Mouse (Mus musculus): ENCODE data around the gene Rpn1. TPM values are rescaled to one million over a fixed set of nuclear protein-coding genes. Genes with fewer than 3 reads are reported as not detected.

Gene Rpn1
- total RNA-seq (2023) = 100 to 1,000 TPM; 136 to 145 TPM

DNA sequence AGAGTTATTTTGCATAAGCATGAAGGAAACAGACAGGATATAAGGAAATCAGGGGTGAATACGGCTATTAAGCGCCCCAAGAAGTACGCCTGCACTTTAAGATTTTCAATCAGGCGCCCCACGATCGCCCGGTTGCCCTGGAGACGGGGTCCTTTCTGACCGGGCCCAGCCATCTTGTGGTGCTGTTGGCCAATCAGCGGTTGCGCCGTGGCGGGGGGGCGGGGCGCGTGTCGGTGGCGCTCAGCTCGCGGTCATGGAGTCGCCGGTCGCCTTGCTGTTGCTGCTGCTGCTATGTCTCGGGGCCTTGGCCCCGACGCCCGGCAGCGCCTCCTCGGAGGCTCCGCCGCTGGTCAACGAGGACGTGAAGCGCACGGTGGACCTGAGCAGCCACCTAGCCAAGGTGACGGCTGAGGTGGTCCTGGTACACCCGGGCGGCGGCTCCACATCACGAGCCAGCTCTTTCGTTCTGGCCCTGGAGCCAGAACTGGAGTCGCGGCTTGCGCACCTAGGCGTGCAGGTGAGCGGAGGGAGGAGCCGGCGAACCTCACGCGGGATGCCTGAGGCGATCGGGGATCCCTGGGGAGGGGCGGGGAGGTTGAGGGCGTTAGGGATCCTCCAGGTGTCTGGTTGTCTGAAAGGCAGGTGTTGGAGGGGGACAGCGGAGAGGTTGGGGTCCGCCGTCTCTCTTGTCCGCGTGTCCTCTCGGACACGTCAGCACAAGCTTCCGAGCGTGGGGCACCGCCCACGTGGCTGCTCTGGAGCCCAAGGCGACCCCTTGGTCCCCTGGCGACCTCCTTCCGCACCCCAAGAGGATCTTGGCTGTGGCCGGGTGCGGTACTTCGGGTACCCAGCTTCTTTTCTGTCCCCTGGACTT lies at the start of gene Rpn1:
TSS of gene Rpn1 (plus strand) at position 205 of the 874 bp plus-strand sequence.

DNA sequence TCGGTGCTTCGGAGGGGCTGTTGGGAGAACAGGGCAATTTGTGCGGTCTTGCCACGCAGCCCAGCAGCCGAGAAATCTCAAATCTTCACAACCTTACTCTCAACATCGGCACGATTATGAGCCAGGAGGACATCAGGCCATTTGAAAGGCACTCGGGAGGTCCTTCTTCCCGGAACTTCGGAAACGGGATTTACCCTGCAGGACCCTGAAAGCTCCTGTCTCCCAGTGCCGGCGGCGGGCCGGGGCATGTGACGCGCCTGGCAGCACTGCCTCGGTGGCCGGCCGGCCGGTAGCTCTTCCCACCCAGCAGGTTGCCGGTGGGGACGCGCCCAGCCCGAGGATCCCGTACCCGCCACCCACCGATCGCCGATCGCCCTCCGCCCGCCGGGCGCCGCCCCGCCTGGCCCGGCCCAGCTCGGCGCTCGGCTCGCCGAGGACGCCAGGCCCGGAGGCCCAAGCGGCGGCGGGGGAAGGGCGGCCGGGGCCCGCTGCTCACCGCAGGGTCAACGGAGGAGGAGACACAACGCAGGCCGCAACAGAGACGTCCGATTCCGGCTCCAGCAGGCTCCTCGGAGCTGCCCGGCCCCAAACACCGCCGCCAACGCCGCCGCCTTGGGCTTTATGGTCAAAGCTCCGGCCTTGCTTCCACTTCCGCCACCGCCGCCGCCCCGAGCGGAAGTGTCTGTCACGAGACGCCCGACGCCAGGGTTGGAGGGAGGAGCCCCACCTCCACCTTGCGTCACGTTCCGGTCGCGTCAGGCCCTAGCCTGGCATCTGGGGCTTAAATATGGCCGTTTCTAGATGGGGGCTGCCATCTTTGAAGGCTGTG lies 39.5 kb upstream of the Rpn1 start, which contains the start of gene Rab7:
TSS of gene Rab7 (minus strand) at position 694 of the 829 bp plus-strand sequence.

Other genes starting within 250 kb of the Rpn1 start
- gene Gm45140, start 248.7 kb upstream of the Rpn1 start, total RNA-seq (2023) = 1 to 10 TPM; 4.6 to 6.6 TPM
- 10 to 100 TPM; 24.5 to 31.5 TPM for gene Isy1, start 245.7 kb upstream of the Rpn1 start, total RNA-seq (2023)
- gene Cnbp, start 233.4 kb upstream of the Rpn1 start, total RNA-seq (2023) = 100 to 1,000 TPM; 120 to 128 TPM
- 10 to 100 TPM; 52.0 to 59.5 TPM for gene Copg1, start 196.7 kb upstream of the Rpn1 start, total RNA-seq (2023)
- gene Hmces, start 170.5 kb upstream of the Rpn1 start, total RNA-seq (2023) = 10 to 100 TPM; 11.5 to 14.4 TPM
- 1 to 10 TPM; 1.2 to 2.4 TPM for gene H1fx, start 102.8 kb upstream of the Rpn1 start, total RNA-seq (2023)
- gene Rab7, start 39.2 kb upstream of the Rpn1 start, total RNA-seq (2023) = 100 to 1,000 TPM; 306 to 346 TPM
- gene Gata2, start 109.4 kb downstream of the Rpn1 start, total RNA-seq (2023) = 10 to 100 TPM in 1 of 2 experiments, 1 to 10 TPM in 1; 9.0 to 11.0 TPM
- gene Dnajb8, start 137.8 kb downstream of the Rpn1 start, total RNA-seq (2023) = not detected

Data from neutrophil, adult 83 days (primary cell).